Mouse (Mus musculus): ENCODE data around the gene Gss.
"Not testable (repeated sequence)": the region's sequence is repeated elsewhere in the genome, so short reads cannot be mapped to it uniquely, and the experiment has no call there.

The Gss gene

DNA sequence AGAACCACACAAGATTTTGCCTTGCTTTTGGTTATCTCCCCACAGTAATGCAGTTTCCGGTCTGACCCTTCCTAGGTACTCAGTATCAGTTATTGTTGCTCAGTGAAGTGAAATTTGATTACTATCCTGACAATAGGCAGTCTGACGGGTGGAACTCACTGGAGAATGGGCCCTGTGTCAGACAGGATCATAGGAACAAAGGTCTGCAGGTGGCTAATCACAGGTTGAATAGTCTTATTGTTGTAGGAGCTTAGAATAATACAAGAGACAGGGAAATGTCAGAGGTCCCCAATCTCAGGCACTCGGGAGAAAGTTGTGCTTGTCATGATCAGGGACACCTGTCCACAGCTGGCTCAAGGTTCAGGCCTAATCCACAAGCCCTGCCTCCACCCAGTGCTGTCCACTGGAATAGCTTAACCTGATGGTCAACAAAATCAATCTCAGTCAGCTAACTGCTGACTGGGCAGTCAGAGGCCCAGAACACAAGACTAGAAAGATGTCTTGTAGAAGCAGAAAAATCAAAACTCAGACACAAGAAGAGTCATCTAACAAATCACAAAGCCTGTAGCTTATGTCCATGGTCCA is 23.3 kb downstream of the Gss start:
- DNase-seq = no peak

DNA sequence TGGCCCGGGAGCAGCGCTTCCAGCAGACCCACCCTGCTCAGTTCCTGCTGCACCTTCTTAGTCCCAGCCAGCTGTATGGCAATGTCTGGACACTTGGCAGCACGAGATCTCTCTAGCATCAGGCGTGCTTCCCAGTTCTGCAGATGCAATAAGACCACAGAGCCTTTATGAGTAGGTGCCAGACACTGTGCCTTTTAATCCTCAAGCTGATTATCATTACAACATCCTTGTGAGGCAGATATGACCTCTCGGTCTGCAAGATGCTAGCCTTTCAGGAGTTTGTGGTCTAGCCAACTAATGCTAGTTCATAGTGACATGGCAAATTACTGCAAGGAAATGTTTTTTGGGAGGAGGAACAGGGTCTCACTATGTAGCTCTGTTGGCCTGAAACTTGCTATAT is 24.9 kb downstream of the Gss start:
- no peak for DNase-seq

DNA sequence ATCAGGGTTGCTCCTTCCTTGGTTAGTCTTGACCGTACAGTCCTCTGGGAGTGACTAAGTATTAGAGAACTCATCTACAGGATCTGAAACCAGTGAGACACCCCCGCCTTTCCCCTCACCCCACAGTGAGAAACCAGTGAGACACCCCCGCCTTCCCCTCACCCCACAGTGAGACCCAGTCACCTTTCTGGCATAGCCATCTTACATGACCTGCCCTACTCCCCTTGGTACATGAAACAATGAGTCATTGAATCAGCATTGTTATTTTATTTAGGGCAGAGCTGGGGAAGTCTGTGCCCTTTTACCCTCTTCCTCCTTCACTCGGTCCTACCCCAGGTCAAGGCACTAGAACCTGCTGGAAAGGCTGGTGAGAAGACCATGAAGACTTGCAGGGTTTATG is 29.7 kb downstream of the Gss start:
- DNase-seq = no peak

DNA sequence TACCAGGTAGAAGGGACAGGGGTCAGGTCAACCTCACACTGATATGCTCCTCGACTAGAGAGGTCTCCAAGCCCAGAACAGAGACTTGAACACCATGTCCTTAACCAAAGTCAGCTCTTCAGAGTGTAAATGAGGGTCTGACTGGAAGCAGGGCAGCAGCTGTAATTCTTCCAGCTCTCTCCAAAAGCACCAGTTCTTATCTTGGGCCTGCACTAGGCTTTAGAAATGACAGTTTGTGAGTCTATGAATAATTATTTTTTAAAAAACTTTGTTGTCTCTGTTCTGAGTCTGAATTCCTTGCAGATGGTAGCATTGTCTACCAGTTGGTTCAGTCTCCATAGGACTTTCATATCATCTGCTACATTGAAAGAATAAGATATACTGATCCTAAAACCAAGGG is 30.4 kb downstream of the Gss start:
- DNase-seq = no peak

DNA sequence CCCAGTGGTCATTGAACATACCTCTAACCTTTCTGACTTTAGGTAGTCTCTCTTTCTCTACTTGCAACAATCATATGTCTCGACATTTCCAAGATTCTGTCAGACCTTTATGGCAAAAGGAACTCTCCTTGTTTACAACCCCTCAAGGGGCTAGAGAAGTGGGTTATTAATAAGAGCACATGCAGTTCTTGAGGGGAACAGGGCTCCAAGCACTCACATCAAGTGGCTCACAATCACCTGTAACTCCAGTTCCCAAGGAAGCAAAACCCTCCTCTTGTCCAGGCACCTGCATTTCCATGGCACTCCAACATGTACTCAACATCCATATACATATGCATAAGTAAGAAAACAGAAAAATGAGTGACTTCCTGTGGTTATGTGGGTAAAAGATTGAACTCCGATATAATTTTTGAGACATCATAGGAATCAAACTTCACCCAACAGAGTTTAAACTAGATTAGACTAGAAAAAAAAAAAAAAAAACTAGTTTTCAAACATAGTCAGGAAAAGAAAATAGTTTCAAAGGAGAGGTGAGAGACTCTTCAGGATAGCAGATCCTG is 38.1 kb downstream of the Gss start:
- DNase-seq = no peak

DNA sequence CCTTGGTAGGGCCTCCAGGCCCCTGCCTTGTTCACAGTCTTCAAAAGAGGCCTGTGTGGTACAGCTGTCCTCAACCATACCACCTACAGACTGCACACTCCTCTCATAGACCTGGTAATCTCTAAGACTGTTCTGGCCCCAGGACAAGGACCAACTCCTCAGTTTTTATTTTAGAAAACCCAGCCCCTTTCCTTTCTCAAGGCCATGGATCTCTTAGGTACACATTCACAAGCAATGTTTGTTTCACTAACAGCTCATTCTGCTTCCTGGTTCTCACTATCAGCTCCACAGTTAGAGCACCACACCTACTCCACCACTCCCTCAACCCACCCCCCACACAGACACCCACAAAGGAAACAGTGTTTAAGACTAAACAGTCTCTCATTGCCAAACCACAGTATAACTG is 39.7 kb downstream of the Gss start:
- no peak for DNase-seq

DNA sequence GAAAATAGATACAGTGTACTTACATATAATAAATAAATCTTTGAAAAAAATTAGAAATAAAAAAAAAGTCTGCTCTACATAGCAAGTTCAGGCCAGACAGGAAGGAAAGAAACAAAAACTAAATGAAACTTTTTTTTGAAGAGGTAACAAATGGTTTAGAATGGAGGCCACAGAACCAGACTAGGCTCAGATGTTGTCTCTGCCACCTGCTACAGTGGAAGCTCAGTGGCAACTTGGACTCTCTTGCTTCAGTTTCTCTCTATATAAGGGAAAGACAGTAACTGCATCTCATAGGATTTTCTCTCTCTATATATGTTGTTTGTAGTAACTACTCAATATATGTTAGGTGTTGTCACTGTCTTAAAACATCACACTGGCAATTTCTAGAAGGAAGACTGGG is 40.3 kb downstream of the Gss start:
- no peak for DNase-seq

DNA sequence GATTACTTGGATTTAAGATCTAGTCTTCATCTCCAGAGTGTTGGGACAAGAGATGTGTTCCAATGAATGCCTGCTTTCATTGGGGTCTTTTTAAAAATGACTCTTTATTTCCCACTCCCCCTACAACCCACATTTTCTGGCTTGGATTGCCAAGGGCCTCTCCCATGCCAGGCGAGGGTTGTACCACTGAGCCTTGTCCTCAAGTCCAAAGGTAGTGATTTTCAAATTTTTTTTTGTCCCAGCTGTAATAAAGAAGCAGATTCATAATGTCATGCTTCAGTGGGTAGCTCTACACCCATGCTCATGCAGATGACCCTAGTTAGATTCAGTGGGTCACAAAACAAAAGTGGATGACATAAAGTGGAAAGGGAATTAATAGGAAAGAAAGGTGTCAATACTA is 45.7 kb downstream of the Gss start:
- no peak for DNase-seq

DNA sequence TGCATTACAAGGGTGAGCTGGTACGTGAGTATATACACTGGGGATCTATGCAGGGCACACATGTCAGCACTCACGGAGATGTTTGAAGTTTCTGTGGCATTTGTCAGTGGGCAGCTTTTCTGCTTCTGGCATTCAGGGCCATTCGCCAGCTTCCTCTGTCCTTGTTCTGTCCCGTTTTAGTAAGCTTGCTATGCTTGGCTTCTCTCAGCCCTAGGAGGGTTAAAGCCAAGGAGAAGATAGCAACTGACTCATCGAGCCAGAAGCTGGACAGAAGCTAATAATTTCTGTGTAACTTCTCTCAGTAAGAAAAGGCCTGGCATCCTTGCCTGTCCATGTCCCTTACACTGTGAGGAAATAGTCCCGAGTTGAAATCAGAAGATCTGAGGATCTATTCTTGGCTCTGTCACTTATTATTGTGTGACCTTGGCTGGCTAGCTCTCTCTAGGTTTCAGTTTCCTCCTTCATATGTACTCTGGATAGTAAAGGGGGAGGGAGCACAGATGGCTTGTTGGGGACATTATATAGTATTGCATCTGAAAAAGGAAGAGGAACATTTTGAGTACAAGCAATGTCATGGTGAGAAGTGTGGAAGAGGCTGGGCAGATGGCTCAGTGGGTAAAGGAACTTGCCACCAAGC is 51.7 kb downstream of the Gss start:
- DNase-seq = peak; percentile 55

DNA sequence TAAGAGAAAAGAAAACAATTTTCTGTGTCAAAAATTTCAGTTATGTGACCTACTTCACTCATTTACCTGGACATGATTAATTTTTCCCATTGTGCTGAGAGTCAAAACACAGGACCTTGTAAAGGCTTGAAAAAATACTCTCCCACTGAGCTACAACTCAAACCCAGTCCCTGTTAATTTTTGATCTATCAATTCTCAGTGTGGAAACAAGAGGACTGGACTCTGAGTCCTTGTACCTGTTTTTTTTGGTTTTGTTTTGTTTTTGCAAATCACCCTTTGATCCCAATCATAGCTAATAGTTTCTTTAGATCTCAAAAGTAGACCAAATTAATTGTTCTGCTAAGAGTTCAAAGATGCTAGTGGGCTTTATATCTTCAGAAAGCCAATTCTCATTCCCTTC is 52.9 kb downstream of the Gss start:
- DNase-seq = no peak

DNA sequence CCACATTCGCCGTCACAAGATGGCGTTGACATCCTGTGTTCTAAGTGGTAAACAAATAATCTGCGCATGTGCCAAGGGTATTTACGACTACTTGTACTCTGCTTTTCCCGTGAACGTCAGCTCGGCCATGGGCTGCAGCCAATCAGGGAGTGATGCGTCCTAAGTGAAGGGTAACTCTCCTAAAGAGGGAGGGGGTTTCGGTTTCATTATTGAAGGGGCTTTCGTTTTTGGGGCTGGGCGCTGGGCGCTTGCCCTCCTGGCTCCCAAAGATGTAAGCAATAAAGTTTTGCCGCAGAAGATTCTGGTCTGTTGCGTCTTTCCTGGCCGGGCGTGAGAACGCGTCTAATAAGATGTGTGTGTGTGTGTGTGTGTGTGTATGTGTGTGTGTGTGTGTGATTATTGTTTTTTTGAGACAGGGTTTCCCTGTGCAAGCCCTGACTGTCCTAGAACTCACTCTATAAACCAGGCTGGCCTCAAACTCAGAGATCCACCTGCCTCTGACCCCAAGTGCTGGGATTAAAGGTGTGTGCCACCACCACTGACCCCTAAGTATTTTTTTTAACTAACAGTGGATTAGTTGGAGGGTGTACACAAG is 54.0 kb downstream of the Gss start:
- not testable (repeated sequence) for DNase-seq

DNA sequence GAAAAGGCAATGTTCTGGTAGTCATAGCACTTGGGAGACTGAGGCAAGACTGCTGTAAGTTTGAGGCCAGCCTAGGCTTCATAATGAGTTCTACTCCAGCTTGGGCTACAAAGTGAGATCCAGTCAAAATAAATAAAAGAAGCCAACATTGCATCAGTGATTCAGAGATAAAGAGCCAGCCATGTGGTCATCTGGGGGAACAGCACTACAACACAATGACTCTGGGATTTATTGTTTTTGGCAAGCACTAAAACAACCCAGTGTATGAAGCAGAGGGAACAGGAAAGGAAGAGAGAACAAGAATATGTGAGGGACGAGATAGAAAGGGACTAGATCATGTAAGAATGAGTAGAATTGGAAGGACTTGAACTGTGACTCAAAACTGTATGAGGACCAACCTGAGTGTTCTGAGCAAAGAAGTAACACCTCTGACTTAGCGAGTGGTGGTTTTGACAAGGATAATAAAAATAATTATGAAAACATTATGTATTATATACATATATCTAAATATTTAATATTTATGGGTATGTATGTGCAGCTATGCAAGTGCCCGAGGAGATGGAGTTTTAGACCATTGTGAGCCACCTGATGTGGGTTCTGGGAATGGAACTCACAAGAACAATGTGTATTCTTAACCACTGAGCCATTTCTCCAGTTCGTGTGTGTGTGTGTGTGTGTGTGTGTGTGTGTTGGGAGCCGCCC is 54.7 kb downstream of the Gss start:
- DNase-seq = no peak

DNA sequence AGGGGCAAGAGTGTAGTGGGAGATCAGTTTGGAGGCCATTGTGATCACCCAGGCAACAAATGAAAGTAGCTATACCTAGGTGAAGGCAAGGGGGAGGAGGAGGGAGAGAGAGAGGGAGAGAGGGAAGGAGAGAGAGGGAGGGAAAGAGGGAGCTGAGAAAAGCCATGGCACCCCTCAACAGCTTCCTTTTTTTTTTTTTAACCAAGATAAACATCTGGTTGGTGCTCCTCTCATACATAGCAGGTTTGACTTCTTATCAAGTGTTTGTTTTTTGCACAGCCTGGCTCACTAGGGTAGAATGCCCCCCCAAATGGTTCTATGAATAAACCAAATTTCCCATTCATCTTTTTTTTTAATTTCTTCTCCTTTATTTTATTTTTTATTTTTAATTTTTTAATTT is 56.3 kb downstream of the Gss start:
- DNase-seq = no peak

DNA sequence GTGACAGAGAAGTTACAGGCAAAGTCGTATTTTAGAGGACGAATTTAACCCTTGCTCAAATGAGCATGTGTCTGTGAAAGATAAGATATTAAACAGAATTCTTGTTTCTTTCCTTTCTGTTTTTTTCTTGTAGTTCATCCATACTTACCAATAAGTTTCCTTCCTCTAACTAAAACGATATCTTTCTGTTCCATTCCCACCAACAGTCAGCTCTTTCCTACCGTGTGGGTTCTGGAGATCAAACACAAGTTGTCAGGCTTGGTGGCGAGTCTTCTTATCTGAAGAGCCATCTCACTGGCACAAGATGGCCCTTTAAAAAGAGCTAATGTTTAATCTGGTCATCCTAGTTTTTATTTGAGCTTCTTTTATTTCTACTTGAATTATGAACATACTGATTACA is 65.2 kb downstream of the Gss start:
- no peak for DNase-seq

DNA sequence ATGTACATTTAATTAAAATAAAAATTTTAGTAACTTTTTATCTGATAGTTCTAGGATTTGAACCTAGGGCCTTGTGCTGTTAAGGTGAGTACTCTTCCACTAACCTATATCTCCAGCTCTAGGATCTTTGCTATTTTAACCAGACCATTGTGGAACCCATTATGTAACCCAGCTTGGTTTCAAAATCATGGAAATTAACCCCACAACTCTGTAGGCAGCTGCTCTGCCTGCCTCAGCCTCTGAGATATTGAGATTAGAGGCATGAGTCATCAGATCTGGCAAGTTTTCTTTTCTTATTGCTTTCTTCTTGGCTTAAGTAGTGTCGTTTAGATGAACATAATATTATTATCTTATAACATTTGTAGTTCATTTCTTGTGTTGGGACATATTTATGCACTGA is 68.2 kb downstream of the Gss start:
- DNase-seq = no peak

DNA sequence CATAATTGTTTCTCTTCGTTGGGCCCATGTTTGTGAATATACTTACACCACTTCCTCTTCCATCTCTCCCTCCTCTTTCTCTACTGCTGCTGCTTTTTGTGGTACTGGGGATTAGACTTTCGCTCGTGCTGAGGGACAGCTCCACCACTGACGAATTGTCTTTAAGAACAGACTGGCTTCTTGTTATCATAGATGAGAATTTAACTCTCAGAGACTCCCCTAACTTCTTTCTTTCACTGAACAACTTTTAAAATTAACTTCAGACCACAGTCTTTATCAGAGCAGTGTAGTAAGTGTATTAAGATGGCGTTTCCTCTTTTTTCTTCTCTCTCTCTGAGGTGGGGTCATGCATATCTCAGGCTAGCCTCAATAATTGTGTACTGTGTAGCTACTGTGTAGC is 68.9 kb downstream of the Gss start:
- DNase-seq = no peak

DNA sequence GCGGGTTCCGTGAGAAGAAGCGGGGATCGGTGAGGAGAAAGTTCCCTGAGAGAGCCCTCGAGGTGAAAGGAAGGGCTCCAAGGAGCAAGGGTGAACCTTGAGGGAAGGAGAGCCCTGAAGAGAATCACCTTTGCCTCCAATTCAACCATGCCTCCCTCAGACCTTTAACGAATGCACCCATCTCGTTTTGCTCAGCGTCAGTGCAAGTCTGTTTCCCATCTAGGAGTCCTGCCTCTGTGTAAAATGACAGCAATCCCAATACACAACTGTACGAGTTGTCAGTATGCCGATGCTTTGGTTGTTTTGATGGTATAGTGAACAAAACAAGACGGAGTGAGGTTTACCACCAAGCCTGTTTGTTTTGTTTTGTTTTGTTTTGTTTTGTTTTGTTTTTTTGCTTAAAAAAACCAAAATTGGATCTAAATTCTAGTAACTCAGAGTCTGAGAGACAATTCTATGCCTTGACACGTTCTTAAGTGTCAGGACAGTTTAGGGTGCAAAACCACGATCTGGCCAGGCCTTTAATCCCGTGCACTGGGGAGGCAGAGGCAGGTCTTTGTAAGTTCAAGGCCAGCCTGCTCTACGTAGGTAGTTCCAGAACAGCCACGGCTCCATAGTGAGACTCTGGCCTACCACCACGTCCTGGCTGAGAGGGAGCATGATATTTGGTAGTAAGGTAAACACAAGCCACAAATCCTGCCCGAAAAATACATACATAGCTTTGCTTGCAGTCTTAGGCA is 73.9 kb downstream of the Gss start:
- peak; percentile 35 for DNase-seq

DNA sequence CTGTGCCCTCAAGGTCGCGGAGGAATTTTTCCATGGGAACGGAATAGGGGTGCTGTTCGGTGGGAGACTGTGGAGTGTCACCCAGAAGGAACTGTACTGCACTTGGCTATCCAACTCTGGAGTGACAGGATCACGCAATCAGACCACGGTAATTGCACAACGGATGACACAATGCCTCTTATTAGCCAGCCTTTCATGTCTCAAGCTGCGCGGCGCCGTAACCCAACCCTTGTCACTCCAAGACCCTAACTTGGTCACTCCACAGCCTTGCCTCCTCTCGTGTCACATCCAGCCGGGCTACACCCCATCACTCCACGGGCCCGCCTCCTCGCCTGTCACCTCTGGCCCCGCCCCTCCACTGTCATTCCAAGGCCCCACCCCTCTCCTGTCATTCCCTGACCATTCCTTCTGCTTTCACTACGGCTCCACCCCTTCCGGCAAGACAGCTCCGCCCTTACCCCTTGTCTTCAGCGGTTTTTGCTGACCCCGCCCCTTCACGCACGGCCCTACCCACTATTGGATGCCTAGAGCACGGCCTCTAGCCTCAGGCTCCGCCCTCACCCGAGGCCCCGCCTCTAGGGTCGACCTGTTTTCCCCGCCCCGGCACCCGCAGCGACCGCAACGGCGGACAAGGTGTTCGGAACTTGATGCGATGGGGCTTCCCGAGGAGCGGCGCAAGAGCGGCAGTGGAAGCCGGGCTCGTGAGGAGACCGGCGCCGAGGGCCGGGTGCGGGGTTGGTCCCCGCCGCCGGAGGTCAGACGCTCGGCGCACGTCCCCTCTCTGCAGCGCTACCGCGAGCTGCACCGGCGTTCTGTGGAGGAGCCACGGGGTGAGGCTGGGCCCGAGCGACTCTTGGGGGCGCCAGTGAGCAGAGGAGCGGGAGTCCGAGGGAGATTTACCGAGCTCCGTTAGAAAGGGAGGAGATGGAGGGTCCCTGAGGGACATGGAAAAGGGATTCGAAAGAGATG is 74.9 kb downstream of the Gss start, which contains the start of the genes Acss2 and Ggt7:
Gene Acss2 (plus strand): TSS at position 494 of the 969 bp plus-strand sequence.
Gene Ggt7 (minus strand): TSS at position 783 of the 969 bp plus-strand sequence.
- DNase-seq = peak; percentile 100

DNA sequence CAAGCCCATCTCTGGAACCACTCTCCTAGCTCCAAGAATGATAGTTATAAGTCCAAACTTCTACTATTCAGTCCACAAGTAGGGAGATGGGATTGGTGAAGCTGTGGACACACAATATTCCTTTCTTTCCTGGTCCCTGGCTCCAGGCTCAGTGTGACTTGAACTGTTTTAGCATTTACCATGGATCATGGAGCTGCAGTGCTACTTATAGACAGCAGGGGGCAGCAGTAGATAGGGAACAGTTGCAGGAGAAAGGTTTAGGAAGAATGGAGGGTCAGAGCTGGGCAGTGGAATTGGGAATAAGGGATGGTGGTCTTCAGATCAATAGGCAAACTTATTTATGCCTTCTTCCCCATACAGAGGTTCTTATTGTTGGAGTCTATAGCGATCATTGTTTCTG is 76.7 kb downstream of the Gss start:
- peak; percentile 73 for DNase-seq

DNA sequence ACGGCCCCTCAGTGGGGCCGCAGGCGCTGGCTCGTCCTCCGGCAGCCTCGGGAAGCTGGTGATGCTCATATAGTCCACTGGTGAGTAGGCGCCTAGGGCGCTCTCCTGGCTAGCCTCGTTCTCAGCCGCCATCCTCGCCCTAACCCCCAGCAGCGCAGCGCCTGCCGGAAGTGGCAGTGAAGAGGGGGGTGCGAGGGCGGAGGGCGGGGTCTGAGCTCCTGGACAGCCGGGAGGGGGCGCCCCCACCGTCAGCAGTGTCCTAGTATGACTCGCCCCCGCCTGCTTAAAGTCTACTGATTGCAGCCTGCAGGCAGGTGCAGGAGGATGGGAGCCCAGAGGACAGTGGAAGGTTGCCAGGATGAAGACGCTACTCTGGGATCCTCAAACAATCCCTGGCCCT is 77.9 kb downstream of the Gss start:
- peak; percentile 93 for DNase-seq

DNA sequence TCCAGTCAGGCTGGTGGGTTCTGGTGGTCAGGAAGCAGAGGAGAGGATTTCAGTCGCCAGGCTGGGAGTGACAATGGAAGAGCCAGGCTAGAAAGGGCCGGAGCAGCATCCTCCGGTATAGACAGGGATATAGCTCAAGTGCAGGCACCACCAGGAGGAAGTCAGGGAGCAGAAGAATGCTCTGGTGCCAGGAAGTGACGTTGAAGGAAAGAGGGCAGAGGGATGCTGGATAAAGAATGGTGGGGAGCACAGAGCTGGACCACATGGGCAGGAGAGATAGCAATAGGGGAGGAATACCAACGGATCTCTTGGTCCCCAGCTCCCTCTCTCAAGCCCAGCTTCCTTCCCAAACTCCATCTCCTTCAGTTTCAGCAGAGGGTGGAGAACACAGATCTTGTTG is 79.1 kb downstream of the Gss start:
- DNase-seq = peak; percentile 68
